Mouse (Mus musculus) heart, adult 8-10 months (tissue): Measurements from ENCODE around the gene E2f1. TPM values are rescaled to one million over a fixed set of nuclear protein-coding genes. Genes with fewer than 3 reads are reported as not detected.

Source experiments
- DNase-seq: peaks from one replicate; pipeline ENCODE4 v3.0.0; 2022; ENCODE audit warnings: low spot score
- total RNA-seq, 4 experiments: library from RNA; stranded (reverse); gene quantifications; 2 replicates each; pipeline ENCODE4 v1.2.4; 2022

Gene E2f1
- total RNA-seq, 4 experiments from 2014 or later: 0.25 to 1.2 (median 0.47) TPM

DNA sequence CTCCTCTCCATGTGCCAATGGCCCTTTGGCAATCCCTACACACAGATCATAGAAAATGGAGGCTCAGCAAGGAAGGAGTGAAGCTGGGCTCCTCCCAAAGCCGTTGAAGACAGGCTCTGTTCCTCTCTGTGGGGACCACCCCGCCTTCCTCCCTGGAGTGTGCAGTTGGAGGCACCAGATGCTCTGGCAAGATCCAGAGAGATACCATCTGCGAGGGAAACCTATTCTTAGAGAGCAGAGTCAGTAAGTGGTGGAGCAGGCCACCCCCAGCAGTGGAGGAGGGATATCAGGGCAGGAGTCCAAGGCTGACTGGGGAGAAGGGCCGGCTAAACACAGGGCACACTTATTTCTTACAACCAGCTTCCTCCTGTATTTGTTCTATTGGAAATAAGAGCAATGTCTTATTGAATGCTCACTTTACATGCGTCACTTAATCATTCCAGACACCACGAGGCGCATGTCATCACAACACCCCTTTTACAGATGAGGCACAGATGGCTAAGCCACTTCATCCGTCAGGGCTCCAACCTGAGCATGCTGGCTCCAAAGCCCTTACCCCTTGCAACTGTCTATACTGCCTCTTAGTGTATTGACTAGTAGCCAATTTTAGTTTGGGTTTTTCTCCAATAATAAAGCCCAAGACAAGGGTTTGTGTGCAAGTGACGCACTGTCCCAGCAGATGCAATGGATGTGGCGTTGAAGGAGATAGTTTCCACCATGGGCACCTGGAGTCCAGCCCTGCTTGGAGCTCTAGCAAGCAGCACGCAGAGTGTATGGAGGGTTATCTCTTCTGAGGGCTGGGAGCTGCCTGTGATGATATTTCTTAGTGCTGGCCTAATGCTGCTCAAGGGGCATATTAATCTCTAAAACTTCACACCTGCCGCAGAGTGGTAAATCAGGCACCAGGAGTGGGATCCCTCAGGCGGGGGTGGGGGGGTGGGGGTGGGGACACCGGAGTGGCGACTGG is 14.5 kb upstream of the E2f1 start:
- DNase-seq: no peak

DNA sequence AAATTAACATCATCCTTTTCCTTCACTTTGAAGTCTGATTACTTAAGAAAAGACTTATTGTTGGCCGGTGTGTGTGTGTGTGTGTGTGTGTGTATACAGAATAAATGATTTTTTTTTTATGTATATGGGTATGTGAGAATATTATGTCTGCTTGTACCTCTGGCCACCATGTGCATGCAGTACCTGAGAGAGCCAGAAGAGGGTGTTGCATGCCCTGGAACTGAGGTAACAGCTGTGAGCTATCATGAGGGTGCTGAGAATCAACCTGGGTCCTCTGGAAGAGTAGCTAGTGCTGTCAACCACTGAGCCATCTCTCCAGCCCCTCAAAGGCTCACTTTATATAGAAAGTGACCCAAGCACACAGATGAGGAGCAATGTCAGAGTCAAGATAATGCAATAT is 11.7 kb upstream of the E2f1 start:
- DNase-seq: no peak

DNA sequence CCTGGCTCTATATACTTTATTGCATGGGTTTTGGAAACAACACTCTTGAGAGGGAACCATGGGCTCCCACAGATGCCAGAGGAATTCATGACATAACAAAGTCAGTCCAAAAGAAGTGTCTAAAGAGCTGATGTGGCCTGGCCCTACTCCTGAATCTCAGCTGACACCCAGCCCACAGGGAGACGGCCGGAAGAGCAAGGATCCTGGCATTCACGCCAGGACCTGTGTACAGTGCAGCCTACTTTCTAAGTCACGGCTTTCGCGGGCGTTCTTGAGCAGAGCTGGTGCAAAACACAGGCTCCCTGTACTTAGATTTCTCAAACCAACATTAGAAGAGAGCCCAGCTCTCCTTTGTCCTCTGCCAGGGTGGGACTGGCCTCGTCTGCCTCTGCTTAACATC is 10.9 kb upstream of the E2f1 start:
- no peak for DNase-seq

DNA sequence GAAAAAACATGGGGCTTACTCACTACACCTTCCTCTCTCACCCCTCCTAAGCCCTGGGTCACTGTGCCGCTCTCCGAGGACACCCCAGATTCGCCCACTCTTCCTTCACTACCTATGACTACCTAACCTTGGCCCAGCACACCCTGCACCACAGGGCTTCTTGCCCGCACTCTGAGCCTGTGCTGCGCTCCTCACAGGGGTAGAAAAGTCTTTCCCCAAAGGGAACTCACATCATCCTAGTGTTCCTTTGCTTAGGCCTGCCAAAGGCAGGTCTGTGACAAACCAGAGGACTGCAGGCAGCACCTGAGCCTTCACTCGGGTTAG is 8.0 kb upstream of the E2f1 start:
- no peak for DNase-seq

DNA sequence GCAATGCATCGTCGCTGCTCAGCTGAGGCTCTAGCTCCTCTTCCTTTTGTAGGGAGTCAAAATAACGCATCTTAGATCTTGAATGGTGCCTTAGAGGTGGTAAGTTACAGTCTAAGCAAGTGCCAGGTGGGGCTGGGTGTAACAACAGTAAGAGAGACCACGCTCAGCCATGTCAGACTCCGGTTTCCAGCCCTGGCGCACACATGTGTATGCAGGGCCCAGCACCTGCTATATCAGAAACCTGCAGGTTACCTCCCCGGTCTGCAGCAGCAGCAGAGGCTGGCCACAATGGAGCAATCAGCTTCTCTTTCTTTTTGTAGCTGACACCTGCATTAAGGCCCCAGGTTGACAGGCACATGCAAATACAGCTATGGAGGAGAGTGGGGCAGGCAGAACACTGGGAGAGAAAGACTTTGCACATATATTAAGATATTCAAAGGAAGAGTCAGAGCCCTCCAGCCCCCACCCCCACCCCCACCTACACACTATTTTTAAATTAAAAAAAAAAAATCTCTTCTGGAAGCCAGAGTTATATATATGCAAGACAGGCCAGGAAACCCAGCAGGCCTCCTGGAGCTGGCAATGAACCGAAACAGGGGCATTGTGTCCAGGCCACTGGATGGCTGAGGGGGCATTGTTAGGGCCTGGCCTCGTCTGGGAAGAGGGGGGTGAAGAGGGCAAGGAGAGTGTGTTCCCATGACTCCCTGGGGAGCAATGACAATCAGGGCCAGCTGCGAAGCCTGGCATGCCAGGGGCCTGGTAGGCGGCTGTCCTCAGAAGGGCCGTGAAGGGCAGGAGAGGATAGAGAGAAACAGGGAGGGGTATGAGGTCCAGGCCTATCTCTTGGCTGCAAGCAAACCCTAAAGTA is 7.4 kb upstream of the E2f1 start:
- DNase-seq: no peak

DNA sequence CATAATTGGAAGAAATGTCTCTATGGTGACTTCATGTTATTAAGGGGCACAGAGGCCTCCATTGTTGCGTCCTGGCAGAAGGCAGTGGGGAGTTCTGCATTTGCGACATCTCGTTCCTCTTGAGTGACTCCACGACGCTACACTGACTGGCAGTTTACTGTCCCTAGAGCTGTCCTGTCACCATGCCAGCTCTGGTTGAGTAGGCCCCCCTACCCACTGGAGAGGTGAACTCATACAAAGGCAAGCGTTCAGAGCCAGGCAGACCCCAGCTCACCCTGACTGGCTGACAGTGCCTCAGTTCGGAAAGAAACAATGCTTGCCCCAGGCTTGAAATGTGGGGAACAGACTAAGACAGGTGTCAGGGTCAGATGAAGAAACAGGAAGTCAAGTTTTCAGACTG is 4.6 kb upstream of the E2f1 start:
- DNase-seq: no peak

DNA sequence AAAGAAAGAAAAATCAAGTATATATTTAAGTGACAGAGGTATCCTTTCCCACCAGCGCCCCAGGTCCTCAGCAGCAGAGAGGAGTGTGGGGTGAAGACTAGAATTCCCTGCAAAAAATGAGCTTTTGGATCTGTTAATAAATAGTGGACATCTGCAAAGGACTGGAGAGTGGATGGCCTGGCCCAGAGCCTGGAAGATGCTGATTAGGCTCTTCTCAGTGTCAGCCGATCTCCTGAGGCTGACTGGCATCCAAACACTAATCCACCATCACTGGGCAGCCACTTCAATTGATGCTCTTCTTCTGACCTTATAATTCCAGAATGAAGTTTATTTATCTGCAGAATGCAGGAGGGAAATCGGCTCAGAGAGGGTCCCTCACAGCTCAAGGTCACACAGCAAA is 3.3 kb upstream of the E2f1 start:
- no peak for DNase-seq

DNA sequence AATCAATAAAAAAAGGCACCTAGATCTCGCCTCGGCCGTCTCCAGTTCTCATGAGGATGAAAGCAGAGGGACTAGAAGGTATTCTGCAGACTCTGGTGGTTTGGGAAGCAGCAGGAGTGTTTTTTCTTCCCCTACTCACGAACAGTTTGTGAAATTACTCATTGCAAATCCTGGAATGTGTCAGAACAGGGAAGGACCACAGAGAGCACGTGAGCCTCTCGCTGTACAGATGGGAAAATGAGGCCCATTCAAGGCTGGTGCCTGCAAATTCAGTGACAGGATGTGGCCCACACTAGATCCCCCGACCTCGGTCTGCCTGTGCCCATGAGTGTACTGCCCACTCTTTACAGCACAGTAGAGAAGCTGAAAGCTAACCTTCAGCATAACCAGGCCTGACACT is 2.3 kb upstream of the E2f1 start:
- DNase-seq: no peak

DNA sequence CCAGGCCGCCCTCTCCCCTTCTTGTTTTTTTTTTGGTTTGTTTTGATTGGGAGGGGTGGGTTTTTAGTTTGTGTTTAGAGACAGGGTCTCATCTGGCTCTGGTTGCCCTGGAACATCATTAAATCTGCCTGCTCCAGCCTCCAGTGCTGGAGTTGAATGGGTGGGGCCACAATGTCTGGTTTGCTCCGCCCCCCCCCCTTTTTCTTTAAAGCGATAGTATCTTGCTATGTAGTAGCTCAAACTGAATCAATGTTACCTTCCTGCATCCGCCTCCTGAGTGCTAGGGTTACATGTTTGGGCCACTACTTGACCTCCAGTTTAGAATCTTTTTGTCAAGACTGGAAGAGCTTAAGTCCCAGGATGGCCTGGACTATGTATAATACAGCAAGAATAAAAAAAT is 1.6 kb upstream of the E2f1 start:
- DNase-seq: no peak

DNA sequence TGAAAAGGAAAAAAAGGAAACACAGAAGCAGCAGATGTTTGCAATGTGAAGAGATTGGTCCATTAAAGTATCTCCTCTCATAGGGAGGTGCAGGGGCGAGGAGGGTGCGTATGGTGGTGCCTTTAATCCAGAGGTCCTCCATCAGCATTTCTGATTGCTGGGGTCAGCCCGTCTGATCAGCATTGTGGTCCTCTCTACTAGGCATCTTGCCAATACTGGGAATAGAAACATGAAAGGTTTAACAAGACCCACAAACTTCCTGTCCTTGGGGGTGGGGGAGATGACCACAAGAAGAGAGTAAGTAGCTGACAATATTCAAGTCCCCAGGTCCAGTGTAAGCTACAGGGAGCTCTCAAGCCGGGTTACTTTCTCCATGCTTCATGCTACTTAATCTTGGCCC is 974 bp upstream of the E2f1 start:
- no peak for DNase-seq

DNA sequence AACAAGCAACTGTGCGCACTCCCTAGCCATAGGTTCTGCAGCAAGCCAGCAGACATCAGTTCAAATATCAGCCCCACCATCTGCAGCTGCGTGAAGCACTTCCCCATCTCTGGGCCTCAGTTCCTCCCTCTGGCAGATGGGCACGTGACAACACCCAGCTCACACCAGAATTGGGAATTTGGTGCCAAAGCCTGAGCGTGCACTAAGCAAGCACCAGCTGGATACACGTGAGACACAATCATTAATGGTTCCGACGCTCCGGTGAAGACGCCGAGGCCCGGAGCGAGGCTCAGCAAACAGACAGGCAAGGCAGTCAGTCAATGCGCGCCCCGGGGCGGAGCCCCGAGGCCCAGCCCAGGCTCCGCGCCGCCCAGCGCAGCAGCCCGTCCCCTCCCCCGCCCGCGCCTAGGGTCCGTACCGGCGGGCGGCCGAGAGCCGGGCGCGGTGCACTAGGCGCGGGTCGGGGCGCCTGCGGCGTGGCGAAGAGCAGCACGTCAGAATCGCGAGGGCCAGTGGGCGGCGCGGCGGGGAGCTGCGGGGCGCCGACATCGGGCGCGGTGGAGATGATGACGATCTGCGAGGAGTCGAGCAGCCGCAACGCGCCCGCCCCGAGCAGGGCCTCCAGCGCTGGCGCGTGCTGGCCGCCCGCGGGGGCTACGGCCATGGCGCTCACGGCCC is 482 bp downstream of the E2f1 start:
- DNase-seq: no peak

DNA sequence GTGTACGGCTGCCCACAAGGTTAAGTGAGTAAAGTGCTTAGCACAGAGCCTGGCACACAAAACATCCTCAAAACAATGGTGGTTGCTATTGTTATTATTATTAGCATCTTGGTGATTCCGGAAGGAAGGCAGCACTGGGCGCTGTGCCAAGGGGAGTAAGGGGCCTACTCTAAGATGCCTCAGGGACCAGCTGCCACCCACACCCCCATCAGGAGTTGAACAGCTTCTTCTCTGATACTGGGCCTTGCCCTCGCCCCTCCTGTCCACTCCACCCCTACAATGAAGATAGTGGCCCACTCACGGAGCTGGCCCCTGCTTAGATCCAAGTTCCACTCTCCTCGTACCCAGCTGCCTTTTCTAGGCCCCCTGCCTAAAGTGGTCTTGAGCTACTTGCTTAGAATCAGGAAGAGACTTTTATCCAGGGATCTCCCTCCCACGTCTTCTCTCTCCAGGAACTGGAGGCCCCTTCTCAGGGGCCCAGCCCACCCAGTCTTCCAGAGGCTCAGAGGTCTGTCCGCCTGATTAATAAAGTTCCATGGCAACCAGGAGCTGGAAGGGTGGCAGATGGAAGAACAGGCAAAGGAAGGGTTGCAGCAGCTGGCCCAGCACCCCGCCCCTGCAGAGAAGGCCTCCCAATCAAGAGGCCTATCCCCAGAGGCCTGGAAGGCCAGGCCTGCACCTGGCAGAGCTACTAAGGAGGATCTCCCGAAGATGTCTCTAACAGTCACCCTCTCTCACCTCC is 1.2 kb downstream of the E2f1 start:
- no peak for DNase-seq

DNA sequence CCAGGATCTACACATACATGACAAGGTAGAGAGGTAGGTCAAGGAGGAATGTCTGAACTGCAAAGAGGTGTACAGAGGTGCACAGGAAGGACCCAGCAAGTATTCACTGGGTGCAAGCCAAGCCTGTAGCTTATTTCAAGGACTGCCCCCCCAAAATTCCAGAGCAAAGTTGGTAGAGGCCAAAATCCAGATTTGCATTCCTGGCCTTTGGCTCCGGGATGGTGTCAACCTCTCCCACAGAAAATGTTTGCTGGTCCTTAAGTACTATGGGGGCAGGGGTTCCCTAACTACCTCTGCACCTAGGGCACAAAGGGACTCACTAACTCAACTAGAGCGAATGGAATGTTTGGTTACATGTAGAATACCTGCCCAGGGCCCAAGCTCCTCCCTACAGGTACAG is 1.9 kb downstream of the E2f1 start:
- DNase-seq: no peak

DNA sequence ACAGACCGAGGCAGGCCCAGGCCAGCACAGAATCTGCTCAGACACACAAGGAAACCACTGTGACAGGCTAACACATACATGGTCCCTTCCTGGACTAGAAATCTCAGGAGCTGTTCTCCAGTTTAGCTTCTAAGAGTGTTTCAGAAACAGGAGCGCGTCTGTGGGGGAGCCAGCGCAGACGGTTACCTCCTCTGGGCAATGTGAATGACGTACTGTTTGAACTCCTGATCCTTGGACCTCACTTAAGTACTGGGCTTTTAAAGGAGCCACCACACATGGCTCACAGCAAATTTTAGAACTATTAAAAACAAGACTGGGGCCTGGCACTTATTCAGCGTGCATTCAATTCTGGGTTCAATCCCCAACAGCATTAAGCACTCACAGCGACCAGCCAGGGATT is 3.1 kb downstream of the E2f1 start:
- DNase-seq: no peak

DNA sequence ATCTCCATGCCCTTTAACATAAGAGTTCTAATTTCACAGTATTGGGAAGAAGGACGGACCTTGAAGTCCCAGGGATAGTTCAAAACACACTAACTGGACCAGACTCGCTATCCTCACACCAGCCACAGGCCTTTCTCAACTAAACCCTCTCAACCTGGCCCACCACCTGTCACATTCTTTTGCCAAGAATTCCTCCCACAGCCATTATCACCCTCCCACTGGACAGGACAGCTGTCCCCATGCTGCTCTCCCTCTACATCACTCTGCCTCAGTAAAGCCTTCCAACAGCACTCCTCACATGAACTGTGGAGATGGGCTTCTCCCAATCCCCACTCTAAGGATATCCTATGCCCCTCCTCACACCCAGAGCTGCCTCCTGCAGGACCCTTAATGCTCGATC is 4.1 kb downstream of the E2f1 start:
- no peak for DNase-seq

DNA sequence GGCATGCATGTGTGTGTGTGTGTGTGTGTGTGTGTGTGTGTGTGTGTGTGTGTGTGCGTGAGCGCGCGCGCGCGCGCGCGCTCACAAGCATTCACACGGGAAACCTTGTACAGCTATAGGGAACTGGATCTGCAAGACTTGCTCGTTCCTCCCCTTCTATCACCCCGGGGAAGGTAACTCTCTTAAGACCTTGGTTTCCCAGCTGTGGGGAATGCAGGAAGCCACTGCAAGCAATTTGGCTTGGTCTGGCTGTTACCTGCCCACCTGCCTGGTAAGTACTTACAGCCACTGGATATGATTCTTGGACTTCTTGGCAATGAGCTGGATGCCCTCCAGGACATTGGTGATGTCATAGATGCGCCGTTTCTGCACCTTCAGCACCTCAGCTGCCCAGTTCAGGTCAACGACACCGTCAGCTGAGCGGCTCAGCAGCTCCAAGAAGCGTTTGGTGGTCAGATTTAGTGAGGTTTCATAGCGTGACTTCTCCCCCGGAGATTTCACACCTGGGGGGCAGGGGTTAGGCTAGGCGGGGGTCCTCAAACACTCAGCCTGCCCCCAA is 6.0 kb downstream of the E2f1 start:
- DNase-seq: no peak

DNA sequence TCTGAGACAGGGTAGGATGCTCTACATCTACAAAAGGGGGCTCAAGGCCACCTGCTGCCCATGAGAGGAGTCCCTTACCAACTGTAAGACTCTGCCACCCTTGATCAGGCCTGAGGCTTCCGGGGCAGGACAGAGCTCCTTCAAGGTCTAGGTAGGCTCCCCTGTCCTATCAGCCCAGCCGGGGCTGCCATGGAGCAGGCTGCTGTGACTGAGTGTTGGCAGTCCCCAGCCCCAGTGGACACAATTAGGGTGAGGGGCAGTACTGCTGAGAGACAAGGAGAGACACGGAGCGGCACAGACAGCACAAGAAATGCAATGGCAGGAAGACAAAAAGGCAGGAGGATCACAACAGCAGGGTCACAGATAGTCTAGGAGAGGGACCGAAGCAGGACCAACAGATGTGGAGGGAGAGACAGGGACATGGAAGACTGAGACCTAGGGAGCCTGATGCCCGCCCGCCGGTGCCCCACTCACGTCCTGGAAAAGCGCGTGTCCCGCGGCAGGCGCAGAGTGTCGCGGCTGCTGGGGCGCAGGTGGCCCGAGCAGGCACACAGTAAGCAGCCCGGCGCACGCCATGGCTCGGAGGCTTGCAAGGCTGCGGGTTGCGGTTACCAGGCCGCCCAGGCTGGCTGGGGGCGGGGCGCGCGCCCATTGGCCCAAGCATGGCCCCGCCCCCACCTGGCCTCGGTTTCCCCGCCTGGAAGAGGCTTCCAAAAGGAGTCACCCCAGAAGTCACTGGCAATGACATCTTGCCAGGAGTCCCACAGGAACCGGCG is 11.2 kb downstream of the E2f1 start, which contains the start of gene Necab3:
Necab3 (minus strand) TSS at position 627 of the 776 bp plus-strand sequence.
- DNase-seq: no peak

DNA sequence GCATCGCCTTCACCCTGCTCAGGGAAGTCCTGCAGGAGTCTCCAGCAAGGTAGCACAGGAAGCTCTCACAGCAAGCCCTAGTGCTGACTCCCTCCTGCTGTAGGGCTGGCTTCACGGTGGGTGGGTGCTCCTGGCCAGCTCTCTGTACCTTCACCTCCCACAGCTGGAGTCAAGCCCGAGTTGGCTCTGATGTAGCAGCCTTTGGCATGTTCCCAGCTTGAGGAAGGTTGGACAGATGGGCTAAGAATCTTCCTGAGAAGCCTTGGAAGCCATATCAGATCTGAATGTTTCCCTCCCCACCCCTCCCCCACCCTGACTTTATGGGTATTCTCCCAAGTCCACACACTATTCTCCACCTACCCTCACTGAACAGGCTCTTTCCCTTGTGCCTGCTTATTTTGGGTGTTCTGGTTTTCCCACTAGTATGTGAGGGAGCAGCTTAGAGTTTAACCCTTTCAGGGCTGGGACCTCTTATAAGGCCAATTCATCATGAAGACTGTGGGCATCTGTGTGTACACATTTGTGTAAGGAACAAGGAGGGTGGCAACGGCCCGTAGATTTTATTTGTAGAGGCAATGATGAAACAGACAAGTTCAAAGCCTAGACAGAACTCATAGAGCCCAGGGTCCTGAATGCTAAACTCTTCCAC is 12.4 kb downstream of the E2f1 start:
- DNase-seq: no peak

DNA sequence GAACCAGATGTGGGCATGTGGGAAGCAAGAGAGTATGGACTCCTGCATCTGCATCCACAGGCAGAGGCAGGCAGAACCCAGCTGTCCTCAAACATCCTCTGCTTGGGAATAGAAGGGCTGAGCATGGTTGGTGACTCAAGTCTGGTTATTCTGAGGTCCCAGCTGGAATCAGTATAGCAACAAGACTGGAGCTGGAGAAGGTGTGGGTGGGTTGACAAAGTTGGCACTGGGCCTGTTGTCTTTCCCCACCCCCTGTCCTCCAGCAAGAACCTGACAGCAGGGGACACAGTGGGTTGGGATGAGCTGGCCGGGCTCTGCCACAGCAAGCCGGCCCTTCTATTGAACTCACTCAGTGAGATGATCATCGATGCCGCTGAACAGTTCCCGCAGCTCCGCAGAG is 14.5 kb downstream of the E2f1 start:
- no peak for DNase-seq

DNA sequence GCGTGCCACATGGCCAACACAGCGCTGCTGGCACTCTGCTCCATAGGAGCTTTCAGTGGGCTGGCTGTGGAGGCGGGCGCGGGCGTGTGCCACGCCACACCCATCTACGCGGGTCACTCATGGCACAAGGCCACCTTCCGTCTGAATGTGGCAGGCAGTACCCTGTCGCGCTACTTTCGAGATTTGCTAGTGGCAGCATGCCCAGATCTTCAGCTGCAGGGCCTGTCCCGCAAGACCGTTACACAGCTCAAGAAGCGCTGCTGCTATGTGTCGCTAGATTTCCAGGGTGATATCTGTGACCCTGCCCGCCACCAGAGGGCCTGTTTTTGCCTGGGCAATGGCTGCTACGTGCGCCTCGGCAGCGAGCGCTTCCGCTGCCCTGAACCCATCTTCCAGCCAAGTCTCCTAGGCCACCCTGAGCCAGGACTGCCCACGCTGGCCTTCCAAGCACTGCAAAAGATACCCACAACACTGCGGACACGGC is 17.2 kb downstream of the E2f1 start:
- DNase-seq: peak; percentile 49
